Mouse (Mus musculus) neural tube, embryonic 14.5 days (tissue): ENCODE measurements around the gene Olfr790. TPM values are rescaled to one million over a fixed set of nuclear protein-coding genes. Genes with fewer than 3 reads are reported as not detected.

ENCODE experiments used
- ATAC-seq: fragments of 200-750 bp; cut with Nextera tagmentation; 2 replicates; pipeline ENCODE4 v1.8.0; 2017; ENCODE audit warnings: low read depth, mild to moderate bottlenecking, moderate TSS enrichment, moderate library complexity
- H3K27ac ChIP-seq: fragments of 300-500 bp; sonication (generic); 2 replicates; pipeline ENCODE4 v1.5.1; 2014; ENCODE audit warnings: low read depth, mild to moderate bottlenecking, control low read depth, low read length, moderate library complexity, mixed read lengths
- H3K27me3 ChIP-seq: fragments of 300-500 bp; sonication (generic); 2 replicates; pipeline ENCODE4 v1.6.1; 2014; ENCODE audit warnings: low read length; ENCODE audit not compliant: control insufficient read depth, insufficient read depth
- H3K36me3 ChIP-seq: fragments of 300-500 bp; sonication (generic); 2 replicates; pipeline ENCODE4 v1.6.1; 2014; ENCODE audit warnings: low read length, mixed read lengths; ENCODE audit not compliant: control insufficient read depth, insufficient read depth
- H3K4me1 ChIP-seq: fragments of 300-500 bp; sonication (generic); 2 replicates; pipeline ENCODE4 v1.6.1; 2014; ENCODE audit warnings: low read length; ENCODE audit not compliant: control insufficient read depth, insufficient read depth
- H3K4me2 ChIP-seq: fragments of 300-500 bp; sonication (generic); 2 replicates; pipeline ENCODE4 v1.6.1; 2014; ENCODE audit warnings: mild to moderate bottlenecking, low read depth, low read length, control low read depth
- H3K4me3 ChIP-seq: fragments of 300-500 bp; sonication (generic); 2 replicates; pipeline ENCODE4 v1.5.1; 2014; ENCODE audit warnings: low read depth, low read length, control low read depth, mixed read lengths
- H3K9ac ChIP-seq: fragments of 300-500 bp; sonication (generic); replicated peaks from 2 replicates; pipeline ENCODE4 v1.6.1; 2014; ENCODE audit warnings: low read depth, mild to moderate bottlenecking, control low read depth, low read length, mixed read lengths
- H3K9me3 ChIP-seq: fragments of 300-500 bp; sonication (generic); 2 replicates; pipeline ENCODE4 v1.6.1; 2016; ENCODE audit warnings: low read length; ENCODE audit not compliant: control insufficient read depth
- WGBS: fragments of 180-500 bp; shearing (Covaris S2); extraction: QIAGEN DNeasy Blood & Tissue Kit; methylation state at CpG from one replicate; pipeline ENCODE4 v1.1.7; 2014; 5-methylcytosine and 5-hydroxymethylcytosine counted together
- polyA plus RNA-seq: library from polyadenylated mRNA; unstranded; fragments of >200 nt; fragmentation: Nextera tagmentation; extraction: Ambion mirVana; gene quantifications from 2 replicates; pipeline ENCODE4 v1.2.1, GENCODE M21; 2014

The Olfr790 gene
- not detected in 2 replicates for polyA plus RNA-seq

DNA sequence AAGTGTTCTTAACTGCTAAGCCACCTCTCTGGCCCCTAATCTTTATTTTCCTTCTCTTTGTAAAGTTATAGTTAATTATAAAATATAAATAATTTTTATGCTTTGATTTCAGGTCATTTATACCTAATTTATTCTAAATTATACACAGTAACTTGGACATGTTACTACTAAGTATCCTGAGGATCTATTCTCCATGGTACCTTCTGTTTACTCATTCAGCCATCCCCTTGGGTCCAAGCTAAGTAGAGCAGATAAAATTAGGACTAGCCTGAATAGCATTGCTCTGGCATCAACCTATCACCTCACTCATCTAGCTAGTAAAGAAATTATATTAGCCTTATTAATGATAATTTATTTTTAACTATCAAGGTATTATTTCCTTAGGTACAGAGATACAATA, at the start of gene Olfr790:
Olfr790 (plus strand) TSS at position 301 of the 400 bp plus-strand sequence.
- no peak within 1 kb of the TSS for H3K4me3 ChIP-seq
- ATAC-seq: no peak
- no peaks in the 10 kb centered on the region for H3K36me3 ChIP-seq
- H3K27ac ChIP-seq: no peak within 1 kb of the TSS
- no peak within 1 kb of the TSS for H3K9ac ChIP-seq
- no peaks in the 10 kb centered on the region for H3K9me3 ChIP-seq
- no peaks in the 10 kb centered on the region for H3K27me3 ChIP-seq
- no peaks in the 10 kb centered on the region for H3K4me1 ChIP-seq
- H3K4me2 ChIP-seq: no peak within 1 kb of the TSS

DNA sequence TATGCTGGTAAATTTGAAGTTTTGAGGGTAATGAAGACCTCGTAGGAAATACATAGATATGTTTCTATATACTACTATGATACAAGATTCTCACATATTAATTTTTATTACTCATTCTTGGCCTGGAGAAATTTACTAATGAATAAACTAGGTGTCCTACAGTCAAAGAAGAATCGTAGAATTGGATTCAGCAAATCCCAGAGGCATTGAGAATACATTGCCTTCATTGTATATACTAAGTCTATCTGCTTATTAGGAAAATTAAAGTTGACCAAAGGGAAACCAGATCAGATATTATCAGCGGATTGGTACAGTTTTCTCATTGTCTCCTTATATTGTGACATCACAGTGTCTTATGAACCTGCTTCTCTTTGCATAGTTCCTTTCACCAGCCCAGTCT, 36.7 kb upstream of the Olfr790 start, which contains the start of gene Olfr787:
Olfr787 (plus strand) TSS at position 301 of the 400 bp plus-strand sequence.
- no peak for ATAC-seq
- H3K4me3 ChIP-seq: no peak within 1 kb of the TSS
- H3K27me3 ChIP-seq: no peaks in the 10 kb centered on the region
- H3K4me1 ChIP-seq: no peaks in the 10 kb centered on the region
- H3K9ac ChIP-seq: no peak within 1 kb of the TSS
- 86% methylated on average over 3 of the region's 3 CpGs for WGBS
- no peaks in the 10 kb centered on the region for H3K9me3 ChIP-seq
- H3K27ac ChIP-seq: no peak within 1 kb of the TSS
- no peak within 1 kb of the TSS for H3K4me2 ChIP-seq
- H3K36me3 ChIP-seq: no peaks in the 10 kb centered on the region

DNA sequence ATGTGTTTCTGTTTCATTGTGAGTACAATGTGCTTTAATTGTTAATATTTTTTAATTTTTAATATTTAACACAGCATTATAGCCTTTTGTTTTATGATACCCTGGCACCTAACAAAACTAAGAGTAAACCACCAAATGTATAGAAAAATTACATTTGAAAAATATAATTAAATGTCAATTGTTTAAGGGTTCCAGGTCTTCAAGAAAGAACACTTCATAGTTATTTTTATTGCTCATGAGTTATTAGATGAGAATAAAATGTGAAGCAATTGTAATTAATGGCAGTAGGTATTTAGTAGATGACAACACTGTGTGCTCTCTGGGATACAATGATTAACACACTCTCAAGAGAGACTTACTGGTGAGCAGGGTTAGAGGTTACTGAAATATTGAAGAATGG, 27.6 kb upstream of the Olfr790 start, which contains the start of gene Olfr788:
Olfr788 (plus strand) TSS at position 301 of the 400 bp plus-strand sequence.
- H3K4me1 ChIP-seq: no peaks in the 10 kb centered on the region
- no peaks in the 10 kb centered on the region for H3K36me3 ChIP-seq
- H3K27me3 ChIP-seq: no peaks in the 10 kb centered on the region
- H3K4me3 ChIP-seq: no peak within 1 kb of the TSS
- no peak for ATAC-seq
- H3K9me3 ChIP-seq: no peaks in the 10 kb centered on the region
- H3K27ac ChIP-seq: no peak within 1 kb of the TSS
- H3K4me2 ChIP-seq: no peak within 1 kb of the TSS
- no peak within 1 kb of the TSS for H3K9ac ChIP-seq

DNA sequence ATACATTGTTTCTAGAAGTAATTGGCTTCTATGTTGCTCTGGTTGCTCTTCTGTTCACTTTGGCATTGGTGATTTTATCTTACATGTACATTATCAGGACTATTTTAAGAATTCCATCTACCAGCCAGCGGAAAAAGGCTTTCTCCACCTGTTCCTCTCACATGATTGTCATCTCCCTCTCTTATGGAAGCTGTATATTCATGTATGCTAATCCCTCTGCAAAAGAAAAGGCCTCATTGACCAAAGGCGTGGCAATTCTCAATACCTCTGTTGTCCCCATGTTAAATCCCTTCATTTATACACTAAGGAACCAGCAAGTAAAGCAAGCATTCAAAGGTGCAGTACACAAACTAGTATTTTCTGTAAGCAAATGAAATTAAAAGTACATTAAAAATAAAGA, 25.0 kb upstream of the Olfr790 start:
- ATAC-seq: no peak
- H3K4me1 ChIP-seq: no peaks in the 10 kb centered on the region
- H3K36me3 ChIP-seq: no peaks in the 10 kb centered on the region
- H3K9ac ChIP-seq: no peak overlapping the region
- WGBS: 69% methylated on average over 2 of the region's 2 CpGs
- H3K27ac ChIP-seq: no peak overlapping the region
- H3K4me3 ChIP-seq: no peak overlapping the region
- H3K27me3 ChIP-seq: no peaks in the 10 kb centered on the region
- no peaks in the 10 kb centered on the region for H3K9me3 ChIP-seq
- no peak overlapping the region for H3K4me2 ChIP-seq

DNA sequence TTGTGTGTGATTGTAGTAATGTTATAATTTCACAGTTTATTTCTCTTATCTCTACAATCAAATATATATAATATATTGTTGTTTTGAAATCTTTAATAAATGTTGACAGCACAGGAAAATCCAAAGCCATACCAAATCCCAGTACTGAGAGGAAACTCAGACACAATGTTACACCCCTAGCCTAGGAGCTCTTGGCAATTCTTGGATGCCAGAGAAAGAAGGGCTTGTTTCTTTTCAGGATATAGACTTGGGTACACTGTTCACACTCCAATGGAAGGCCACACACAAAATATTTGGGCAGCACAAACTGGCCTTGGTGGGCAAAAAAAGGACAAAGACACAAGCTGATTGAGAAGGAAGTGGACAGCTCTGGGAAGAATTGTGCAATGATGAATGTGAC, 24.6 kb upstream of the Olfr790 start:
- no peaks in the 10 kb centered on the region for H3K36me3 ChIP-seq
- H3K9me3 ChIP-seq: no peaks in the 10 kb centered on the region
- no peaks in the 10 kb centered on the region for H3K4me1 ChIP-seq
- no peak for ATAC-seq
- H3K9ac ChIP-seq: no peak overlapping the region
- H3K27me3 ChIP-seq: no peaks in the 10 kb centered on the region
- no peak overlapping the region for H3K4me2 ChIP-seq
- H3K27ac ChIP-seq: no peak overlapping the region
- no peak overlapping the region for H3K4me3 ChIP-seq

DNA sequence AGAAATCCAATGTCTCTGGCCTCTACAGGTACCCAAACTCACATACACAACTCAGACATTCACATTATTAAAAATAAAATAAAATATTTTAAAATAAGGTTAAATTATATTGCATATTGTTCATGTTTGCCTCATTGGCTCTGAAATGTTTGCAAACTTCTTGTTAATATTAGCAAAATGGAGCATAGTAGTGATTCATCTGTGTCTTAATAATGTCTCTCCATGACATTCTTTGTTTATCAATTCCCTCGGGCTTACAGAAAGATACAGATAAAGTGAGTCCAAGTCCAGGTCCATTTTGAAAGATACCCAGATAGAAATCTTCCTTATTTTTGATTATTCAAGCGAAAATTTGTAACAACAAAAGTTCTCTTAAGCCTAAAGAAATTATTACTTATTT, 13.8 kb upstream of the Olfr790 start, which contains the start of gene Olfr789:
Olfr789 (plus strand) TSS at position 301 of the 400 bp plus-strand sequence.
- Histone ChIP-seq H3K36me3 (no peaks in the 10 kb centered on the region), H3K4me3 (no peak within 1 kb of the TSS), H3K9me3 (no peaks in the 10 kb centered on the region), H3K4me1 (no peaks in the 10 kb centered on the region), H3K4me2 (no peak within 1 kb of the TSS), H3K27ac (no peak within 1 kb of the TSS), H3K9ac (no peak within 1 kb of the TSS), H3K27me3 (no peaks in the 10 kb centered on the region)
- no peak for ATAC-seq
- 70% methylated on average over 2 of the region's 2 CpGs for WGBS

DNA sequence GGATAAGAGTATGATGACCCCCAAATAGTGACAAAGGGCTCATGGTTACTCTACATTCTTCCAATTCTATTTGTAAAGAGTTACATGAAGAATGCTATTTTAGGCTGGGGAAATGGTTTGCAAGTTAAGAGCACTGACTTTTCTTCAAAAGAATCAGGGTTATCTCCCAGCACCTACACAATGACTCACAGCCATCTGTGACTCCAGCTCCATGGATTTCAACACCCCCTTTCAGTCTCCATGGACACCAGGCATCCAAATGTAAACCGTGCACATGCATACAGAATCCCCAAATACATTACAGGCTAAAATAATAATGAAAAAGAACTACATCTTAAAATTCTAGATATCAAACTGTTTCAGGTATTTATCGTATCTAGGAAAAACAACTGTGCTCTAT, 8.2 kb upstream of the Olfr790 start:
- no peak overlapping the region for H3K27ac ChIP-seq
- no peaks in the 10 kb centered on the region for H3K9me3 ChIP-seq
- no peak overlapping the region for H3K4me2 ChIP-seq
- H3K4me1 ChIP-seq: no peaks in the 10 kb centered on the region
- H3K9ac ChIP-seq: no peak overlapping the region
- no peaks in the 10 kb centered on the region for H3K36me3 ChIP-seq
- ATAC-seq: no peak
- no peak overlapping the region for H3K4me3 ChIP-seq
- no peaks in the 10 kb centered on the region for H3K27me3 ChIP-seq
- WGBS: 80% methylated on average over 2 of the region's 2 CpGs

DNA sequence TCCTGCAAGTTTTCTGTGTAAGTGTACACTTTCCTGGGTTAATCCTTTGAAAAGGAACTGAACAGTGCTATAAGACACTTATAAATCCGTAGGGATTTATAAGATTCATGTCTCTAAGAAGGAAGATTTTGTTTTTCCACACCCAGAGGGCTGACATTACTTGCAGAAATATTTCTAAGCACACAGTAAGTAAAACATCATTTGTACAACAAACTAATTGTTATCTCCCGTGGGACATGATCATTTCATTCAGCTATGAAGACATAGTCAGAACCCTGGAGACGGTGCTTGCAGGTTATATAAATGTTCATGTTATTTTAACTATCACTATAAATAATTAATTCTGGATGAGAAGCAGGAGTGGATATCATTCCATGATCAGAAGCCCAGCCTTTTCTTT, 23.2 kb downstream of the Olfr790 start, which contains the start of gene Olfr791:
Olfr791 (plus strand) TSS at position 301 of the 400 bp plus-strand sequence.
- Histone ChIP-seq H3K27ac (no peak within 1 kb of the TSS), H3K27me3 (no peaks in the 10 kb centered on the region), H3K9me3 (no peaks in the 10 kb centered on the region), H3K4me3 (no peak within 1 kb of the TSS), H3K4me2 (no peak within 1 kb of the TSS), H3K9ac (no peak within 1 kb of the TSS), H3K4me1 (no peaks in the 10 kb centered on the region), H3K36me3 (no peaks in the 10 kb centered on the region)
- WGBS: 74% methylated on average over 3 of the region's 3 CpGs
- ATAC-seq: no peak

DNA sequence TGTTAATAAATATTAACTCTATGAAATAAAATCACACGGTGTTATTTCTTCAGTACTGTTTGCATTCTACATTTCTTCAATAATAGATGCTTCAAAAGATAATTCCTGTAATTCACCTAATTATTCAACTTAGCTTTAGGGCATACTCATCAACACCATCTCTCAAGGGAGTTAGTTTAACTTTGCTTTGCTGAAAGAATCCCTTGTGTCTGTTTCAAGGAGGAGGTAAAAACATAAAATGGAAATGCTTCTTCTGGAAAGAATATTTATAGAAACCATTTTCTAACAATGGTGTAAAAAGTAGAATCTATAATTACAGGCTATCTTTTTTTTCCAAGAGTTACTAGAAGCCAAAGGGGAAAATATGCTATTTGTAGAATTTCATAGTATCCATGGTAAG, 40.6 kb downstream of the Olfr790 start, which contains the start of gene Olfr792:
Olfr792 (plus strand) TSS at position 301 of the 400 bp plus-strand sequence.
- H3K4me3 ChIP-seq: no peak within 1 kb of the TSS
- H3K36me3 ChIP-seq: no peaks in the 10 kb centered on the region
- H3K4me1 ChIP-seq: no peaks in the 10 kb centered on the region
- 74% methylated on average over 1 of the region's 1 CpGs for WGBS
- no peak within 1 kb of the TSS for H3K9ac ChIP-seq
- ATAC-seq: no peak
- H3K4me2 ChIP-seq: no peak within 1 kb of the TSS
- no peak within 1 kb of the TSS for H3K27ac ChIP-seq
- H3K9me3 ChIP-seq: no peaks in the 10 kb centered on the region
- H3K27me3 ChIP-seq: no peaks in the 10 kb centered on the region
